Comparison of ENCODE assay signal across 9 mouse cellular contexts in genomic region chr13:107325707-107326495, GRCm38 (mm10).
DNase-seq lines count a peak whose midpoint lies in the region; ATAC-seq lines count a peak whose summit lies in the region.
"Had no signal": no experiment of that assay in that cellular context is flagged by ENCODE, and none has a peak within 500 bp of the region (broad histone marks: within the 10 kb centered on the region; RNA-seq: fewer than 3 reads in every experiment).

No protein-coding gene starts in this region.

- H3K4me1 ChIP-seq in kidney, embryonic 16.5 days (ENCODE audit: insufficient read depth, low read length): no peaks in the 10 kb centered on the region
- H3K4me1 ChIP-seq: embryonic facial prominence, embryonic 12.5 days had no signal

- peak; percentile 70 for DNase-seq in kidney, adult 18-20 months
- peak; percentile 48 to 68 for DNase-seq in adrenal gland, adult 18-20 months (ENCODE audit: low spot score in 2 of 2)
- DNase-seq in embryo, embryonic 11 days: peak; percentile 59
- DNase-seq in heart, postnatal 10 days: peak; percentile 61 to 74
- peak; percentile 63 to 72 for DNase-seq in layer of hippocampus, postnatal 36 days
- peak; percentile 20 for DNase-seq in naive thymus-derived CD4-positive, alpha-beta T cell, adult 2 months (ENCODE audit: low read depth)
- peak; percentile 59 for DNase-seq in thymus, postnatal 25 days

- H3K4me2 ChIP-seq in kidney, embryonic 16.5 days (replicated peaks; ENCODE audit: low read depth, low read length): no peak overlapping the region
- H3K4me2 ChIP-seq: embryonic facial prominence, embryonic 12.5 days had no signal

- no peak overlapping the region for H3K4me3 ChIP-seq in kidney, embryonic 16.5 days (ENCODE audit: low read length)
- H3K4me3 ChIP-seq: embryonic facial prominence, embryonic 12.5 days had no signal

- H3K36me3 ChIP-seq in kidney, embryonic 16.5 days (ENCODE audit: insufficient read depth, low read length): no peaks in the 10 kb centered on the region
- H3K36me3 ChIP-seq: embryonic facial prominence, embryonic 12.5 days had no signal

- no peaks in the 10 kb centered on the region for H3K27me3 ChIP-seq in kidney, embryonic 16.5 days (ENCODE audit: insufficient read depth, low read length)
- H3K27me3 ChIP-seq: embryonic facial prominence, embryonic 12.5 days had no signal

- no peak for ATAC-seq in kidney, embryonic 16.5 days (ENCODE audit: low FRiP score, low TSS enrichment)

- intact Hi-C loops in heart, postnatal 10 days (cut with DNase I): loop anchor here (1.0 to 5.0 kb wide), 4 partner anchors 601 to 1001 kb away; partner anchors contain the start of gene Smim15

- no peak overlapping the region for H3K27ac ChIP-seq in kidney, embryonic 16.5 days (ENCODE audit: low read length)
- H3K27ac ChIP-seq: embryonic facial prominence, embryonic 12.5 days had no signal

- H3K9me3 ChIP-seq in kidney, embryonic 16.5 days (ENCODE audit: low read length): no peaks in the 10 kb centered on the region; the same call in 1 of the 2 replicates
- H3K9me3 ChIP-seq: embryonic facial prominence, embryonic 12.5 days had no signal

- H3K9ac ChIP-seq in kidney, embryonic 16.5 days (replicated peaks; ENCODE audit: low read length): no peak overlapping the region
- H3K9ac ChIP-seq: embryonic facial prominence, embryonic 12.5 days had no signal

- 69% methylated on average over 3 of the region's 3 CpGs for WGBS in kidney, embryonic 16.5 days

Comparison
In these comparisons a context has a peak if more than half of its experiments do, and no peak if none do; other contexts are left out.
1. DNase-seq: peak in every context shown above with its lines; median percentile 70 in kidney, adult 18-20 months; 68 in heart, postnatal 10 days; 68 in layer of hippocampus, postnatal 36 days; 59 in embryo, embryonic 11 days; 59 in thymus, postnatal 25 days; 58 in adrenal gland, adult 18-20 months; 20 in naive thymus-derived CD4-positive, alpha-beta T cell, adult 2 months.